Mouse (Mus musculus) adrenal gland (tissue): ENCODE data around the gene Ylpm1.

Experiments used
- intact Hi-C: fragments of 180-260 bp; cut with DNase I; formaldehyde crosslinking; loops from one replicate; pipeline ENCODE4 v1.15.1; 2025
- long read RNA-seq, 2 experiments: library from polyadenylated mRNA; unstranded; transcript quantifications; one replicate each; pipeline ENCODE4 v2.0.0; 2020; ENCODE audit warnings: borderline replicate concordance in 1 of 2; ENCODE audit not compliant: insufficient replicate concordance in 1 of 2

Ylpm1 gene
- long read RNA-seq, experiment 1, partial matches to known transcripts: 7 of 9 reads
- long read RNA-seq, experiment 1, other reads (novel, unspliced or antisense): 2 of 9 reads
- long read RNA-seq, experiment 2, partial matches to known transcripts: 5 of 6 reads
- long read RNA-seq, experiment 2, other reads (novel, unspliced or antisense): 1 of 6 reads

- intact Hi-C loops: no loop called here
Observed at GRCm38 (mm10) chr12:84996083-84996496, at the start of gene Ylpm1. Gene Ylpm1 (plus strand): TSS chr12:84996321.

GRCm38 (mm10) chr12:84947894-84948583 lies 48.1 kb upstream of the Ylpm1 start:
- intact Hi-C loops: no loop called here

- intact Hi-C loops: no loop called here
Observed at GRCm38 (mm10) chr12:84948584-84949285, 47.4 kb upstream of the Ylpm1 start.

DNA sequence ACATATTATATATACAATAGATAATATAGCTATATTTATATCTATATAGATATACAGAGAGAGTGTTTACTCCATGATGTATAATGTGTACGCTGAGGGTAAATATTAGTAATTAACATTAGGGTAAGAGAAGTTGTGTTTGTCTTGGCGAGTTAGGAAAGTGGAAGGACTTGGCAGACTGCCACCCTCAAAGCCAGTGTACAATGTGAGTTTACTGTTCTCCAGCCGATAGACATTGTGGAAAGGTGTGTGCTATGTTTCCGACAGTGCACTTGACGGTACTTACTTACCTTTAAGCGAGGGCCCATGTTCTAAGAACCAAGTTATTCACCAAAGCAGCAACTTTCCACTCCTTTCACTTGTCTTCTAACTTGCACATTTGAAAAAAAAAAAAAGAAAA lies 45.4 kb upstream of the Ylpm1 start:
- intact Hi-C loops: no loop called here

- intact Hi-C loops: no loop called here
Observed at GRCm38 (mm10) chr12:84951531-84951930, 44.6 kb upstream of the Ylpm1 start.

GRCm38 (mm10) chr12:84952351-84952750 lies 43.8 kb upstream of the Ylpm1 start:
- intact Hi-C loops: no loop called here

DNA sequence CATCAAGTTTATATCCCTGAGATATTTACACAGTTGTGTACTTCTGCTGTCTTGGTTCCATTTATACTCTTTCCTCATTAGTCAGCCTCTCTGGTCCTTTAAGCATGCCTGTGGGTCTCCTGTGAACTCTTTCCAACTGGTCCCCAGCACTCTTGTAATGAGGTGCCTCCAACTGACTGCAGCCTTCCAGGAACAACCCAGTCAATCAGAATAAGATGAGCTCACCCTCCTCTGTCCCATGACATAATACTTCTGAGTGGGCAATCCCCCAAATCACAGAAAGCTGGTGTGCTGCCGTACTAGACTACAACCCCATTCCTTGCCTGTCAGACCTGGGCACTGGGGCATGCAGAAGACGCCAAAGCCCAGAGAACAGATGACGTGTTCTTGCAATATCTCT lies 39.8 kb upstream of the Ylpm1 start:
- intact Hi-C loops: no loop called here

GRCm38 (mm10) chr12:84958794-84959356 lies 37.2 kb upstream of the Ylpm1 start:
- intact Hi-C loops: no loop called here

DNA sequence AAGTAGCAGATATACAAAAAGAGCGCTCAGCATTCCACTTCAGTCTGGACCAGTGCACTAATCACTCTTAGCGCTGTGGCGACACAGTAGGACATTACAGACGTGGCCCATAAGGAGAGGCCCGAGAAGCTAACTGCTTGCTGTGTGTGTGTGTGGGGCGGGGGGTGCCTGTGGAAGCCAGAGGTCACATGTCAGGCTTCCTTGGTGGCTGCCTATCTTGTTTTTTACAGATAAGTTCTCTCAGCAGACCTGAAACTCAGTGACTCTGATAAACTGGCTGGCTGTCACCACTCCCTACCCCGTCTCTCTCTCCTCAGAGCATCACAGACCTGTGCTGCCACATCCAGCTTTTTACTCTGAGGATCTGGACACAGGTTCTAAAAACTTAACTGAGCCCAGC lies 33.5 kb upstream of the Ylpm1 start:
- intact Hi-C loops: no loop called here

- intact Hi-C loops: no loop called here
Observed at GRCm38 (mm10) chr12:84968831-84969655, 27.1 kb upstream of the Ylpm1 start.

- intact Hi-C loops: no loop called here
Observed at GRCm38 (mm10) chr12:84969656-84970427, 26.3 kb upstream of the Ylpm1 start.

DNA sequence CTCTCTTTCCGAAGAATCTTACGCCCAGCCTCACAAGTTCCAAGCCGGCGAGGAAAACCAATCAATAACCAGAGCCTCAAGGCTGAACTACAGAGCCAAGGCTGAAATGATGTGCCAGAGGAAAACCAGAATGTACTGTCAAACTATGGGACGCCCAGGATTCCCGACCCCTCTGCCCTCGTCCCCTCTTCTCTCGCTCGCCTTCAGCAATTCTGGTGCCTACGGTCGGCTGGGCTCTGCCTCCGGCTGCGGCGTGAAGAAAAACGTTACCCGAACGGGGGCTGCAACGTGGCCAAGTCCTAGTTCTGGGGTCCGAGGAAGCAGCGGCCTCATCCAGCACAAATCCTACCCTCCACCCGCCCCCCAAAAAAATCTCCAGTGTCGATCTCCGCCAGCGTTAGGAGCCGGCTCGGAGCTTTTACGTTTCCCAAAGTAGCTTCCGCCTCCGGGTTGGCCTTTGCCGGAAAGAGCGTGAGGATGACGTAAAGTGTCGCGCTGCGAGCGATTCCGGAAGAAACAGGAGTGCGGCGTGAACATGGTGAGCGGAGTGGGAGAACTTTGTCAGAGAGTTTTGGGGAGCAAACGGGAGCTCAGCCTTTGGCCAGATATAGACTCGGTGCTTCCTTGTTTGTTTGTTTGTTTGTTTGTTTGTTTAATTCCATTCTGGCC lies 25.6 kb upstream of the Ylpm1 start, which contains the start of the genes Fcf1 and Arel1:
Gene Fcf1, plus strand, starts transcription at position 470 of the 669 bp plus-strand sequence.
Gene Arel1, minus strand, starts transcription at position 473 of the 669 bp plus-strand sequence.
- intact Hi-C loops: no loop called here

GRCm38 (mm10) chr12:84979264-84979862 lies 16.8 kb upstream of the Ylpm1 start:
- intact Hi-C loops: no loop called here

DNA sequence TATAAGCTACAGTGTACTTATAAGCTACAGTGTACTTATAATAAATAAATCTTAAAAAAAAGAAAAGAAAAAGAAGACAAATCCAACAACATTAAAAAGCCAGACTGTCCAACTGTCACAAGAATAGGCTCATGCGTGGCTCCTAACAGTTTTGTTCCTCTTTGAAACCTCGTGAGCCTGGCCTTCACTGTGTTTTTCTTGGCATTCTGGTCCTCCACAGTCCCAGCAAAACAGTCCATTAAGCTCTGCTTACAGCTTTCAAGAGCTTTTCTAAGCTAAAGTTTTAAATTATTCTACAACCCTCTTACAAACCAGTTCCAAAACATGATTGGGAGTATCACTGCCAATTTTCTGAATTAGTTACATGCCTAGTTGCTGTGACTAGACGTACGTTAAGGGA lies 6.7 kb upstream of the Ylpm1 start:
- intact Hi-C loops: no loop called here

- intact Hi-C loops: no loop called here
Observed at GRCm38 (mm10) chr12:84995112-84995761, 884 bp upstream of the Ylpm1 start.

- intact Hi-C loops: no loop called here
Observed at GRCm38 (mm10) chr12:84996501-84997398, 629 bp downstream of the Ylpm1 start.

DNA sequence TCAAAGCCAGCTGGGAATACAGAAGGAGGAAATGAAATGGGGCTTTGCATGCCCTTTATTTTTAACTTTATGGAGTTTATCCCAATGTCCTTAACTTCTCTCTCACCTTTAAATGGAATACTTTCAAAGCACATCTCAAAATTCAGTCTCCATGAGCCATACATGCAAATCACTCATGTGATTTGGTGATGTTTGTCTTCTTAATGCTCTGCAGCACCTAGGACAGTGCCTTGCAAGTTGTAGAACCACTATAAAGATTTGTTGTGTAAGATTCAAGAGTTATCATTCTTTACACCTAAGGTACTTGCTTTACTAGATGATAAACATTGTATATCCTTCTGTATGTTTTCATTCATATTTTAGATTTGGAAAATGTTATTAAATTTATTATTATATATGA lies 2.9 kb downstream of the Ylpm1 start:
- intact Hi-C loops: no loop called here

GRCm38 (mm10) chr12:85006206-85006605 lies 10.1 kb downstream of the Ylpm1 start:
- intact Hi-C loops: no loop called here
